Mouse (Mus musculus): ENCODE measurements at regions not wholly inside any gene's neighbourhood (a gene's known extent, or its start where the extent isn't known, plus 50 kb on each side); places are given as distances from the start of the nearest gene placed in this dataset.

DNA sequence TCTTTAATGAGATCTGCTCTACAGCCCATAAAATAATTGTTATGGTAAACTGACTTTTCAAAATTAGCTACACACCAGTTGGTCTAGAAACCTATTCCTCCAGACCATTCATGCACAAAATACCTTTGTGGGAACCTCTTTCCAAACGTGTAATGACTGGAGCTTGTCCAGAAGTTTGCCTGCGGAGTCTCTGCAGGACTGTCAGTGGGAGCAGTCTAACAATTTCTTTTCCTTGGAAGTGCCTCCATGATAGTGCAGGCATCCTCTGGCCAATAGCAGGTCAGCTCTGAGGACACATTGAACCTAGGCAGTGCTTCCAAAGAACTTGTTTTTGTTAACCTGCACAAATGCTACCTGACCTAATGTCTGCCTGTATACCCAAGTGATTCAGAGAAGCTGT is 932.3 kb downstream of the Pcdh9 start:
- Histone ChIP-seq H3K4me2 (ENCODE audit: low read length) (no peak overlapping the region), H3K36me3 (ENCODE audit: control insufficient read depth, insufficient read depth, low read length) (no peaks in the 10 kb centered on the region), H3K27ac (ENCODE audit: low read depth, low read length) (no peak overlapping the region), H3K9me3 (ENCODE audit: control insufficient read depth, low read length) (no peaks in the 10 kb centered on the region), H3K9ac (ENCODE audit: low read depth, low read length) (no peak overlapping the region), H3K27me3 (replicated peaks; ENCODE audit: control insufficient read depth, insufficient read depth, low read length) (no peaks in the 10 kb centered on the region), H3K4me3 (ENCODE audit: low read length) (no peak overlapping the region), H3K4me1 (ENCODE audit: control insufficient read depth, insufficient read depth, low read depth, low read length) (no peaks in the 10 kb centered on the region)
- peak; percentile 79 for ATAC-seq
- 7% methylated on average over 2 of the region's 2 CpGs for WGBS

GRCm38 (mm10) chr14:92955485-92955884 is 935.0 kb downstream of the Pcdh9 start:
- Histone ChIP-seq H3K27me3 (replicated peaks; ENCODE audit: control insufficient read depth, insufficient read depth, low read length) (no peaks in the 10 kb centered on the region), H3K36me3 (ENCODE audit: control insufficient read depth, insufficient read depth, low read length) (no peaks in the 10 kb centered on the region), H3K4me2 (ENCODE audit: low read length) (no peak overlapping the region), H3K4me3 (ENCODE audit: low read length) (no peak overlapping the region), H3K4me1 (ENCODE audit: control insufficient read depth, insufficient read depth, low read depth, low read length) (no peaks in the 10 kb centered on the region), H3K9me3 (ENCODE audit: control insufficient read depth, low read length) (no peaks in the 10 kb centered on the region), H3K27ac (ENCODE audit: low read depth, low read length) (no peak overlapping the region), H3K9ac (ENCODE audit: low read depth, low read length) (no peak overlapping the region)
- WGBS = 94% methylated on average over 3 of the region's 3 CpGs
- no peak for ATAC-seq

DNA sequence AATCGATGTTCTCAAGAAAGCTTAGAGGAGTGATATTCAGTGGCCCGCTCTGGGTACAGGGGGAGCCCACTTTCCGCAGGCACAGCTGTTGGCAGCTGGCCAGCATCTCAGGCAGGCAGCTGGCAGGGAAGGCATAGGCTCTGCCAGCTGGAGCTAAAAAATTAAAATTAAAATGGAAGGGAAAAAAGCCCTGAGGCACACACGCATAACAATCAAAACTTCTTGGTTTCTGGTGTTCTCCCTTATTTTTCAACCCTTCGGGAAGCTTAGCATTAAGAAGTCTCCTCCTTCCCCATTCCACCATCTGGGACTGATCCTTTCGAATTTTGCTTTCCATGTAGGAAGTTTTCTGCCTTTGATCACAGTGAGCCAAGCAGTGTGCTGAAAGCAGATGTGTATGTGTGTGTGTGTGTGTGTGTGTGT is 982.8 kb downstream of the Pcdh9 start:
- Histone ChIP-seq H3K9ac (ENCODE audit: low read depth, low read length) (no peak overlapping the region), H3K27ac (ENCODE audit: low read depth, low read length) (no peak overlapping the region), H3K4me1 (ENCODE audit: control insufficient read depth, insufficient read depth, low read depth, low read length) (no peaks in the 10 kb centered on the region), H3K9me3 (ENCODE audit: control insufficient read depth, low read length) (no peaks in the 10 kb centered on the region), H3K36me3 (ENCODE audit: control insufficient read depth, insufficient read depth, low read length) (no peaks in the 10 kb centered on the region), H3K27me3 (replicated peaks; ENCODE audit: control insufficient read depth, insufficient read depth, low read length) (no peaks in the 10 kb centered on the region), H3K4me2 (ENCODE audit: low read length) (no peak overlapping the region), H3K4me3 (ENCODE audit: low read length) (no peak overlapping the region)
- WGBS = 42% methylated on average over 6 of the region's 6 CpGs
- peak; percentile 84 for ATAC-seq

GRCm38 (mm10) chr14:92874548-92874947 is 1015.9 kb downstream of the Pcdh9 start:
- no peaks in the 10 kb centered on the region for H3K4me1 ChIP-seq (ENCODE audit: control insufficient read depth, insufficient read depth, low read depth, low read length)
- WGBS = 83% methylated on average over 7 of the region's 7 CpGs
- no peaks in the 10 kb centered on the region for H3K27me3 ChIP-seq (replicated peaks; ENCODE audit: control insufficient read depth, insufficient read depth, low read length)
- no peak overlapping the region for H3K4me3 ChIP-seq (ENCODE audit: low read length)
- no peak for ATAC-seq
- H3K9ac ChIP-seq (ENCODE audit: low read depth, low read length) = no peak overlapping the region
- H3K4me2 ChIP-seq (ENCODE audit: low read length) = no peak overlapping the region
- no peaks in the 10 kb centered on the region for H3K9me3 ChIP-seq (ENCODE audit: control insufficient read depth, low read length)
- H3K36me3 ChIP-seq (ENCODE audit: control insufficient read depth, insufficient read depth, low read length) = no peaks in the 10 kb centered on the region
- no peak overlapping the region for H3K27ac ChIP-seq (ENCODE audit: low read depth, low read length)

DNA sequence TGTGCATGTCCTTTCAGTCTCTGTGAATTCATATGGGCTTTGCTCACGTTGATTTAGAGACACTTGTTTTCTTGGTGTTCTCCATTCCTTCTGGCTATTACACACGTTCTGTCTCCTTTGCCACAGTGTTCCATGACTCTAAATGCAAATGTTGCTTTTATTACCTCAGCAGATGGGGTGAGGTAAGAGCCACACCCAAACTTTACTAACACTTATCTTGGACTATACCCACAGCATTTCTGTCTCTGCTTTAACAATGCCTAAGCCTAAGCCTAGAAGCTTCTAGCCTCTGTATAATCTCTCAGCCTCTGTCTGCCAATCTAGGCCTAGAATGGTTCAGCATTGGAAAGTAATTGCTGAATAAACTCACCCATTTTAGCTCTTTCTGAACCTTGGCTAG is 1024.0 kb downstream of the Pcdh9 start:
- Histone ChIP-seq H3K4me2 (ENCODE audit: low read length) (no peak overlapping the region), H3K27me3 (replicated peaks; ENCODE audit: control insufficient read depth, insufficient read depth, low read length) (no peaks in the 10 kb centered on the region), H3K4me1 (ENCODE audit: control insufficient read depth, insufficient read depth, low read depth, low read length) (no peaks in the 10 kb centered on the region), H3K36me3 (ENCODE audit: control insufficient read depth, insufficient read depth, low read length) (no peaks in the 10 kb centered on the region), H3K4me3 (ENCODE audit: low read length) (no peak overlapping the region), H3K9me3 (ENCODE audit: control insufficient read depth, low read length) (no peaks in the 10 kb centered on the region), H3K27ac (ENCODE audit: low read depth, low read length) (no peak overlapping the region), H3K9ac (ENCODE audit: low read depth, low read length) (no peak overlapping the region)
- no peak for ATAC-seq
- 74% methylated on average over 2 of the region's 2 CpGs for WGBS

- Histone ChIP-seq H3K4me2 (ENCODE audit: low read length) (no peak overlapping the region), H3K9ac (ENCODE audit: low read depth, low read length) (no peak overlapping the region), H3K9me3 (ENCODE audit: control insufficient read depth, low read length) (no peaks in the 10 kb centered on the region), H3K4me1 (ENCODE audit: control insufficient read depth, insufficient read depth, low read depth, low read length) (no peaks in the 10 kb centered on the region), H3K27me3 (replicated peaks; ENCODE audit: control insufficient read depth, insufficient read depth, low read length) (no peaks in the 10 kb centered on the region), H3K36me3 (ENCODE audit: control insufficient read depth, insufficient read depth, low read length) (no peaks in the 10 kb centered on the region), H3K27ac (ENCODE audit: low read depth, low read length) (no peak overlapping the region), H3K4me3 (ENCODE audit: low read length) (no peak overlapping the region)
- no peak for ATAC-seq
- 17% methylated on average over 2 of the region's 2 CpGs for WGBS
These were observed 1027.5 kb downstream of the Pcdh9 start for GRCm38 (mm10) chr14:92862942-92863341.

GRCm38 (mm10) chr14:92860723-92861122 is 1029.8 kb downstream of the Pcdh9 start:
- Histone ChIP-seq H3K9me3 (ENCODE audit: control insufficient read depth, low read length) (no peaks in the 10 kb centered on the region), H3K9ac (ENCODE audit: low read depth, low read length) (no peak overlapping the region), H3K27me3 (replicated peaks; ENCODE audit: control insufficient read depth, insufficient read depth, low read length) (no peaks in the 10 kb centered on the region), H3K27ac (ENCODE audit: low read depth, low read length) (no peak overlapping the region), H3K4me3 (ENCODE audit: low read length) (no peak overlapping the region), H3K4me1 (ENCODE audit: control insufficient read depth, insufficient read depth, low read depth, low read length) (no peaks in the 10 kb centered on the region), H3K36me3 (ENCODE audit: control insufficient read depth, insufficient read depth, low read length) (no peaks in the 10 kb centered on the region), H3K4me2 (ENCODE audit: low read length) (no peak overlapping the region)
- no peak for ATAC-seq
- WGBS = 60% methylated on average over 2 of the region's 2 CpGs

GRCm38 (mm10) chr14:92833646-92834045 is 1056.8 kb downstream of the Pcdh9 start:
- H3K4me1 ChIP-seq (ENCODE audit: control insufficient read depth, insufficient read depth, low read depth, low read length) = no peaks in the 10 kb centered on the region
- no peaks in the 10 kb centered on the region for H3K36me3 ChIP-seq (ENCODE audit: control insufficient read depth, insufficient read depth, low read length)
- H3K27ac ChIP-seq (ENCODE audit: low read depth, low read length) = no peak overlapping the region
- no peaks in the 10 kb centered on the region for H3K27me3 ChIP-seq (replicated peaks; ENCODE audit: control insufficient read depth, insufficient read depth, low read length)
- 82% methylated on average over 3 of the region's 3 CpGs for WGBS
- no peak overlapping the region for H3K4me2 ChIP-seq (ENCODE audit: low read length)
- no peaks in the 10 kb centered on the region for H3K9me3 ChIP-seq (ENCODE audit: control insufficient read depth, low read length)
- H3K4me3 ChIP-seq (ENCODE audit: low read length) = no peak overlapping the region
- no peak overlapping the region for H3K9ac ChIP-seq (ENCODE audit: low read depth, low read length)
- no peak for ATAC-seq

DNA sequence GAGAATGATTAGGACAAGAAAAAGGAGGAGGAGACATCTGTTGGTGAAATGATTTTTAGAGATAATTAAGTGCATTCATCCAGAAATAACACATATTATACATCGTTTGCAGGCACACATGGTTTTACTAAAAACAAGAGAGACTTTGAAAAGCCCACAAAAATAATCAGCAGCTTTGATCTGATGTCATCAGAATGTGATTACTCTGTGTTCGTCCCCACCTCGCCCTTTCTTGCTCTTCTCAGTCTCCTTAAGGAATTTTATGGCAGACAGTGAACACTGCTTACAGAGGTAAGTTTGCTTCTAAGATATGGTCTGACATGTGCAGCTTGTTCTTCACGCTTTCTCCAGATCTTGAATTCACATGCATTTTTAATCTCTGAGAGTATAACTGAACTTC is 1061.3 kb downstream of the Pcdh9 start:
- Histone ChIP-seq H3K9ac (ENCODE audit: low read depth, low read length) (no peak overlapping the region), H3K4me2 (ENCODE audit: low read length) (no peak overlapping the region), H3K27ac (ENCODE audit: low read depth, low read length) (no peak overlapping the region), H3K27me3 (replicated peaks; ENCODE audit: control insufficient read depth, insufficient read depth, low read length) (no peaks in the 10 kb centered on the region), H3K9me3 (ENCODE audit: control insufficient read depth, low read length) (no peaks in the 10 kb centered on the region), H3K4me1 (ENCODE audit: control insufficient read depth, insufficient read depth, low read depth, low read length) (no peaks in the 10 kb centered on the region), H3K36me3 (ENCODE audit: control insufficient read depth, insufficient read depth, low read length) (no peaks in the 10 kb centered on the region), H3K4me3 (ENCODE audit: low read length) (no peak overlapping the region)
- 49% methylated on average over 4 of the region's 4 CpGs for WGBS
- no peak for ATAC-seq

- ATAC-seq = no peak
- Histone ChIP-seq H3K27me3 (replicated peaks; ENCODE audit: control insufficient read depth, insufficient read depth, low read length) (no peaks in the 10 kb centered on the region), H3K4me3 (ENCODE audit: low read length) (no peak overlapping the region), H3K4me2 (ENCODE audit: low read length) (no peak overlapping the region), H3K9ac (ENCODE audit: low read depth, low read length) (no peak overlapping the region), H3K4me1 (ENCODE audit: control insufficient read depth, insufficient read depth, low read depth, low read length) (no peaks in the 10 kb centered on the region), H3K9me3 (ENCODE audit: control insufficient read depth, low read length) (no peaks in the 10 kb centered on the region), H3K27ac (ENCODE audit: low read depth, low read length) (no peak overlapping the region), H3K36me3 (ENCODE audit: control insufficient read depth, insufficient read depth, low read length) (no peaks in the 10 kb centered on the region)
- 37% methylated on average over 6 of the region's 6 CpGs for WGBS
These were observed 1063.7 kb downstream of the Pcdh9 start for GRCm38 (mm10) chr14:92826576-92827284.
